Mouse (Mus musculus): ENCODE results near the gene Gorasp2. TPM values are rescaled to one million over a fixed set of nuclear protein-coding genes. Genes with fewer than 3 reads are reported as not detected.

Gene Gorasp2
- polyA plus RNA-seq, 1 experiment: 81.5 TPM

DNA sequence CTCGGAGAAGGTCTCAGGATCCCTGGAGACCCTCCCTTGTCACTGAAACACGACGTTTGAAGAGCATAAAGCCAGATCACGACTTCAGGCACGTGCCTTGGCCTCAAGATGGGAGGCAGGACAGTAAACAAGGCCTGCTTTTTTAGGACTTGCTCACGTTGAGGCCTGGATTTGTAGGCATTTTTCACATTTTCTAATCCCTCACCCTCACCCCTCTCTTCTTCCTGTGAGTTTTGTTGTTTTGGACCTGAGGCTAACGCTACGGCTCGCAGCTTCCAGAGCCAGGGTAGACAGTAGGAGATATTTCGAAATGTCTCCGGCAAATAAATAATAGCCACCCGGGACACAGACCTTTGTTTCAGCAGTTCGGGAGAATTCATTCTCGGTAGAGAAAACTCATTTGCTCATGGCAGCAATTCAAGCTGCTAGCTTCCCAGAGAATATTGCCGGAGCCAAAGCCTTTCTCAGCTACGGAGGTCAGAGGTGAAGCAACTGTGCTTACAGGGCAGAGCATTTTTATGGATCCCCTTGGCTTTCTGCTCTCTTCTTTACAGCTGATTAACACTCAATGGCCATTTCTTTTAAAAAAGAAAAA, 18.3 kb upstream of the Gorasp2 start:
- 29% methylated on average over 16 of the region's 16 CpGs for WGBS

DNA sequence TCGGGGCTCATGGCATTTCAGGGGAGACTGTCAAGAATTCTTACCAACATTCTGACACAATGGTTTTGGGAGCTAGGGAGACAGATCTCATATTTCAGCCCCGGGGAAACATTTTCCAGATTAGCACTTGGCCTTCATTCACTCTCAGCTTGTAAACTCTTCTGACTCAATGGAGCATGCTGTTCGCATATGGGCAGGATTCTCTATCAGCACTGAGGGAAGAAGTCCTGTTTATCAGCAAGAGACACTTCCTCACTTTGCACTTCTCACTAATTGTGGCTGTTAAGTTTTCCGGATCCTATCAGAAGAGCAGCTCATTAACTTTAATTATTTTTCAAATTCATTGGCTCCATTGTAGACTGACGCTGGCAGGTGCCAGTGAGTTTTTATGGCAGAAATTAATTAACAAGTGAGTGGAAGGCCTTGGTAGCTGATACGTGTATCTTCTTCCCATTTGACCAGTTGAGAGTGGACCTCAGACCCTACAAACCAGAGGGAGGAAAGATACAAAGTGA, 16.1 kb upstream of the Gorasp2 start:
- no peak for DNase-seq

More for the DNA sequence above, 18.3 kb upstream of the Gorasp2 start:
- Histone ChIP-seq H3K4me1 (ENCODE audit: control insufficient read depth, insufficient read depth, low read length) (no peaks in the 10 kb centered on the region), H3K4me3 (replicated peaks; ENCODE audit: insufficient read depth, low read depth, low read length) (no peak overlapping the region), H3K27me3 (ENCODE audit: control insufficient read depth, insufficient read depth, low read length) (no peaks in the 10 kb centered on the region), H3K27ac (ENCODE audit: insufficient read depth, low read length) (no peak overlapping the region)
- TF ChIP-seq CTCF (IDR thresholded peaks at IDR 0.05; ENCODE audit: borderline replicate concordance, insufficient read depth, low read depth, low read length): no peak
- no peak for TF ChIP-seq POLR2A (IDR thresholded peaks at IDR 0.05; ENCODE audit: borderline replicate concordance, insufficient read depth, low read length)
- DNase-seq: no peak

DNA sequence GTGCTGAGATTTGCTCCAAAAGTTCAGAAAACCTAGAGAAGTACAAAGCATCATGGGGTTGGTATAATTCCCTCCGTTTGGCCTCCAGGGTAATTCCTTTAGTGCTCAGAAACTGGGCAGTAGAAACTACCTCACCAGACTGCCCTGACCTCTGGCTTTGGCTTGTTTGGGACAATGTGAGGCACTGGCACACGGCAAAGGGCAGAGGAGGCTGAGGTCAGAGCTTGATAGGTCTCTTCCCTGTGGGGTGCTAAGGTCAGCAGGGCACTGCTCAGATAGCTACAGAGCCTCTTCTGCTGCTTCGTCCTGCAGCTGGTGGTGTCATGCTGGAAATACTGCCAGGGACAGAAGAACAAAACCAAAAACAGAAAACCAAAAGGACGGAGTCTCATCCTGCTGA, 13.7 kb upstream of the Gorasp2 start:
- H3K27me3 ChIP-seq (ENCODE audit: control insufficient read depth, insufficient read depth, low read length): no peaks in the 10 kb centered on the region
- no peak overlapping the region for H3K27ac ChIP-seq (ENCODE audit: insufficient read depth, low read length)
- H3K4me3 ChIP-seq (replicated peaks; ENCODE audit: insufficient read depth, low read depth, low read length): no peak overlapping the region
- no peak for DNase-seq
- 37% methylated on average over 4 of the region's 4 CpGs for WGBS
- no peaks in the 10 kb centered on the region for H3K4me1 ChIP-seq (ENCODE audit: control insufficient read depth, insufficient read depth, low read length)
- TF ChIP-seq CTCF (IDR thresholded peaks at IDR 0.05; ENCODE audit: borderline replicate concordance, insufficient read depth, low read depth, low read length): no peak
- TF ChIP-seq POLR2A (IDR thresholded peaks at IDR 0.05; ENCODE audit: borderline replicate concordance, insufficient read depth, low read length): no peak

More for the DNA sequence above, 16.1 kb upstream of the Gorasp2 start:
- Histone ChIP-seq H3K4me1 (ENCODE audit: control insufficient read depth, insufficient read depth, low read length) (no peaks in the 10 kb centered on the region), H3K4me3 (replicated peaks; ENCODE audit: insufficient read depth, low read depth, low read length) (no peak overlapping the region), H3K27ac (ENCODE audit: insufficient read depth, low read length) (no peak overlapping the region), H3K27me3 (ENCODE audit: control insufficient read depth, insufficient read depth, low read length) (no peaks in the 10 kb centered on the region)
- WGBS: 51% methylated on average over 6 of the region's 6 CpGs
- TF ChIP-seq POLR2A (IDR thresholded peaks at IDR 0.05; ENCODE audit: borderline replicate concordance, insufficient read depth, low read length) (no peak), CTCF (IDR thresholded peaks at IDR 0.05; ENCODE audit: borderline replicate concordance, insufficient read depth, low read depth, low read length) (no peak)

DNA sequence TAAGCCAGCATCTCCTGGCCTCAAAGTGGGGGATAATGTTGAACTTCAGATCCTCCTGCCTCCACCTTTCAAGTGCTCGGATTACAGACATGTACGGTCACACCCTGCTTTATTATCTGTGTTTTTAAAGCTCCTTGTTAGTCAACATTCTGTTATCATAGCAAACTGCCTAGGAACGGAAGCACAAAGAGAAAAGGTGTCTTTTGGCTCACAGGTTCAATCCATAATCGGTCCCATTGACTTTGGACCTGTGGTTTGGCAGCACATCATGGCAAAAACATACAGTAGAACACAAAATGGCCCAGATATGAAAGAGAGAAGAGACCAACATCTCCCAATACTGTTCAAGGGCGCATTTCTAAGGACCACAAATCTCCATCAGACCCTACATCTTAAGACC, 13.1 kb upstream of the Gorasp2 start:
- no peaks in the 10 kb centered on the region for H3K4me1 ChIP-seq (ENCODE audit: control insufficient read depth, insufficient read depth, low read length)
- DNase-seq: no peak
- TF ChIP-seq POLR2A (IDR thresholded peaks at IDR 0.05; ENCODE audit: borderline replicate concordance, insufficient read depth, low read length): no peak
- TF ChIP-seq CTCF (IDR thresholded peaks at IDR 0.05; ENCODE audit: borderline replicate concordance, insufficient read depth, low read depth, low read length): no peak
- WGBS: 89% methylated on average over 5 of the region's 5 CpGs
- H3K27ac ChIP-seq (ENCODE audit: insufficient read depth, low read length): no peak overlapping the region
- no peaks in the 10 kb centered on the region for H3K27me3 ChIP-seq (ENCODE audit: control insufficient read depth, insufficient read depth, low read length)
- no peak overlapping the region for H3K4me3 ChIP-seq (replicated peaks; ENCODE audit: insufficient read depth, low read depth, low read length)

DNA sequence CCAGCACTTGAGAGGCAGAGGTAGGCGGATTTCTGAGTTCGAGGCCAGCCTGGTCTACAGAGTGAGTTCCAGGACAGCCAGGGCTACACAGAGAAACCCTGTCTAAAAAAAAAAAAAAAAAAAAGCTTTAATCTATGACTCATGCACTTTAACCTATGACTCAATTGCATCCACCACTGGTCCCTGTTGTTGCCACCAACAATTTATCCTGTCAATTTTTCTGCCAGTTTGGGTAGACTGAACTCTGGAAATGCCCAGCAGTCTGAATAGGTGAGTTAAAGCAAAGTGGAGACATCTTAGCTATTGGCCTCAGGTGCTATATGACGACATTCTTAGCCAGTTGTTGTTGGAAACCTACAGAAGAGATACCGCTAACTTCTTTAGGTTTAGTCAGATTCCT, 11.9 kb upstream of the Gorasp2 start:
- DNase-seq: no peak
- WGBS: 91% methylated on average over 4 of the region's 4 CpGs
- Histone ChIP-seq H3K27ac (ENCODE audit: insufficient read depth, low read length) (no peak overlapping the region), H3K4me3 (replicated peaks; ENCODE audit: insufficient read depth, low read depth, low read length) (no peak overlapping the region), H3K4me1 (ENCODE audit: control insufficient read depth, insufficient read depth, low read length) (no peaks in the 10 kb centered on the region), H3K27me3 (ENCODE audit: control insufficient read depth, insufficient read depth, low read length) (no peaks in the 10 kb centered on the region)
- TF ChIP-seq CTCF (IDR thresholded peaks at IDR 0.05; ENCODE audit: borderline replicate concordance, insufficient read depth, low read depth, low read length) (no peak), POLR2A (IDR thresholded peaks at IDR 0.05; ENCODE audit: borderline replicate concordance, insufficient read depth, low read length) (no peak)

DNA sequence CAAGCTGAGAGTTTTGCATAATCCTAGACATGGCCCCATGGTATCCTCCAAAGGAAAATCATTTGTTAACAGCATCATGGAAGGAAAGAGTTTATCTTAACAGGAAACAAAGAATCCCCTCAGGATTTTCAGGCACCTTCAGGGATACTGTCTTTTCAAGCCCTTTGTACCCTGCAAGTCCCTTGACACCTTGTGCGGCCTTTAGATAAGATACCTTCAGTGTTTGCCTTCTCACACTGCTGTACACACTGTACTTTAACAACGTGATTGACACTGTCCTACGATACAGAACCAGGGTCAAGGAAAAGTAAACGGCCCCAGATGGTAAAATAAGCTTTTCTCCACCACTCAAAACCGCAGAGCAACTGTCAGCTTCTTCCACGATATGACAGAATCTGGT, 9.6 kb upstream of the Gorasp2 start:
- TF ChIP-seq POLR2A (IDR thresholded peaks at IDR 0.05; ENCODE audit: borderline replicate concordance, insufficient read depth, low read length) (no peak), CTCF (IDR thresholded peaks at IDR 0.05; ENCODE audit: borderline replicate concordance, insufficient read depth, low read depth, low read length) (no peak)
- DNase-seq: no peak
- Histone ChIP-seq H3K27me3 (ENCODE audit: control insufficient read depth, insufficient read depth, low read length) (no peaks in the 10 kb centered on the region), H3K4me3 (replicated peaks; ENCODE audit: insufficient read depth, low read depth, low read length) (no peak overlapping the region), H3K27ac (ENCODE audit: insufficient read depth, low read length) (no peak overlapping the region), H3K4me1 (ENCODE audit: control insufficient read depth, insufficient read depth, low read length) (no peaks in the 10 kb centered on the region)
- WGBS: 79% methylated on average over 6 of the region's 6 CpGs

DNA sequence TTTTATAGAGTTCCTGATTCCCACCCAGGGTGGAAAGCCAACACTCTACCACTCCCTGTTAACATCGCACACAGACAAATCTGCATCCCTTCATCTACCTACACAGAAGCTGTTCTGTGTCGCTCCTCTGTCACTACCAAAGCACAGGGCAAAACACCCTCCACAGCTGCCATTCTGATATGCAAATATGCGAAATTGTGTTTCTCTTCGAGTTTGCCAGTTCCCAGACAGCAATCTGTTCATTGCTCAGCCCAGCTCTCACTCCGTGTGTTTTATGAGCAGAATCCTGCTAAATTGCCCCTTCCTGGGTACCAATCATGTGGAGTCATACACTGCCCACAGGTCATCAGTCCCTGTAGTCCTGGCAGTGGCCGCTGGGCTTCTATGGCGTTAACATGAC, 4.3 kb upstream of the Gorasp2 start:
- H3K4me3 ChIP-seq (replicated peaks; ENCODE audit: insufficient read depth, low read depth, low read length): no peak overlapping the region
- WGBS: 66% methylated on average over 7 of the region's 7 CpGs
- no peaks in the 10 kb centered on the region for H3K27me3 ChIP-seq (ENCODE audit: control insufficient read depth, insufficient read depth, low read length)
- no peak for DNase-seq
- no peak for TF ChIP-seq CTCF (IDR thresholded peaks at IDR 0.05; ENCODE audit: borderline replicate concordance, insufficient read depth, low read depth, low read length)
- TF ChIP-seq POLR2A (IDR thresholded peaks at IDR 0.05; ENCODE audit: borderline replicate concordance, insufficient read depth, low read length): no peak
- no peaks in the 10 kb centered on the region for H3K4me1 ChIP-seq (ENCODE audit: control insufficient read depth, insufficient read depth, low read length)
- H3K27ac ChIP-seq (ENCODE audit: insufficient read depth, low read length): no peak overlapping the region

DNA sequence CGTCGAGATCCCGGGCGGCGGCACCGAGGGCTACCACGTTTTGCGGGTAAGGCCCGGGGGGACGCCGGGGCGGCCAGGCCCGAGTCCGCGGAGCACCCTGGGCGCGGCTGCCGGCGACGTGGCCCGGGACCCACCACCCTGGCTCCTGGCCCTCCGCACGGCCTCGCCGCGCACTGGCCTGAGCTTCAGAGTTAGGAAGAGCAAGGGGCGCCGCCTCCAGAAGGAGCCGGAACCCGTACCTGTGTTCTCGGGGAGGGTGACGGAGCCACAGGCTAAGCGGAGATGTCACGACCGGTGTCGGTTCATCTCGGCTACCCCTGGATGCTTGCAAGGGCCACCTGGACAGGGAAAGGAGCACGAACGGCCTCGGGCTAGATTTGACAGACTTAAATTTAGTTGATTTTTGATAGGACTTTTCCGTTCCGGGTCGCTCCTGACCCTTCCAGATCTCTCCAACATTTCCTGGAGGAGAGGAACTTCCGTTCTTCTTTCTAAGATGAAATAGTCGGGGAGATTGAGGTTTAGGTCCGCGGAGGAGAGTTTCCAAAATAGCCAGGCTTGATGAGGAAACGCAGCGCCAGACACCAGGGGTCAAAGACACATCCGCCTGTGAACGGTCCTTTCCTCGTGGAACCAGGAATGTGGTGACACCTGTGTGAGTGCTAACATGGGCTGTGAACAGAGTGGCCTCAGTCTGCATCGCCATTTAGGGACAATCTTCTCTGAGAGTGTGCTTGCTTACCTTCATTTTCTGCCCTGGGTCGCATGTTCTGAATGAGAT, 529 bp downstream of the Gorasp2 start, which contains the start of gene Gm26558:
Gene Gm26558, minus strand, starts transcription at position 394 of the 781 bp plus-strand sequence.
- DNase-seq: no peak
- Histone ChIP-seq H3K4me1 (ENCODE audit: control insufficient read depth, insufficient read depth, low read length) (no peaks in the 10 kb centered on the region), H3K4me3 (replicated peaks; ENCODE audit: insufficient read depth, low read depth, low read length) (peak within 1 kb of the TSS; percentile 82), H3K27ac (ENCODE audit: insufficient read depth, low read length) (peak within 1 kb of the TSS; percentile 31; the same call in 1 of the 2 replicates), H3K27me3 (ENCODE audit: control insufficient read depth, insufficient read depth, low read length) (no peaks in the 10 kb centered on the region)
- WGBS: under 1% methylated on average over 53 of the region's 54 CpGs
- no peak for TF ChIP-seq CTCF (IDR thresholded peaks at IDR 0.05; ENCODE audit: borderline replicate concordance, insufficient read depth, low read depth, low read length)
- TF ChIP-seq POLR2A (IDR thresholded peaks at IDR 0.05; ENCODE audit: borderline replicate concordance, insufficient read depth, low read length): no peak
